Mouse (Mus musculus): ENCODE data around the gene Csn1s2b. TPM values are rescaled to one million over a fixed set of nuclear protein-coding genes. Genes with fewer than 3 reads are reported as not detected.
"Not testable (repeated sequence)": the region's sequence is repeated elsewhere in the genome, so short reads cannot be mapped to it uniquely, and the experiment has no call there.

Gene Csn1s2b
- polyA plus RNA-seq (2015; fragmentation: Nextera tagmentation; extraction: Ambion mirVana), result not detected in 2 replicates

GRCm38 (mm10) chr5:87807782-87808181 lies at the start of gene Csn1s2b:
TSS of gene Csn1s2b (plus strand) at chr5:87808082.
- Histone ChIP-seq H3K4me2 (ENCODE audit: low read length) (no peak within 1 kb of the TSS), H3K4me1 (replicated peaks; ENCODE audit: control insufficient read depth, insufficient read depth, low read length) (no peaks in the 10 kb centered on the region), H3K9ac (replicated peaks; ENCODE audit: low read depth, low read length) (no peak within 1 kb of the TSS), H3K36me3 (ENCODE audit: control insufficient read depth, insufficient read depth) (no peaks in the 10 kb centered on the region), H3K9me3 (ENCODE audit: control insufficient read depth, low read length) (no peaks in the 10 kb centered on the region), H3K27me3 (replicated peaks; ENCODE audit: control insufficient read depth, insufficient read depth, low read length) (no peaks in the 10 kb centered on the region), H3K4me3 (replicated peaks; ENCODE audit: low read length) (no peak within 1 kb of the TSS), H3K27ac (ENCODE audit: low read length) (no peak within 1 kb of the TSS)
- 91% methylated on average over 2 of the region's 2 CpGs for WGBS
- no peak for ATAC-seq

DNA sequence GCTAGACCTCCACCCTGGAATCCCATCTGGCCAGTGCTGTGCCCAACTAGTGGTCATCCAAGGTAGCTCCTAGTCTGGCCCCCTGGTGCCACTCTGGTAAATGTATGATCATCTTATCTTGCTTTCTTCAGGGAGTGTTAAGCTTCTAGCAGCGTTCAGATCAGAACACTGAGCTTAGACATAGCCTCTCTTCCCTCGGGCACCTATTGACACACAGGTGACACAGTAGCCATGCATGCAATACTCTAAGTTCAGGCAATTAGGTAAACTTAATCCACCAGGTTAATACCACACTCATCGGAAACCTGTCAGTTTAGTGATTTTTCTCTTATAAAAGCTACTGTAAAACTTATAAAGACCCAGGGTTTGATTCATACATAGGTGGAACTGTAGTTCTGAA lies 43.3 kb upstream of the Csn1s2b start:
- Histone ChIP-seq H3K4me3 (replicated peaks; ENCODE audit: low read length) (no peak overlapping the region), H3K27me3 (replicated peaks; ENCODE audit: control insufficient read depth, insufficient read depth, low read length) (no peaks in the 10 kb centered on the region), H3K27ac (ENCODE audit: low read length) (no peak overlapping the region), H3K9me3 (ENCODE audit: control insufficient read depth, low read length) (no peaks in the 10 kb centered on the region), H3K4me1 (replicated peaks; ENCODE audit: control insufficient read depth, insufficient read depth, low read length) (no peaks in the 10 kb centered on the region), H3K36me3 (ENCODE audit: control insufficient read depth, insufficient read depth) (no peaks in the 10 kb centered on the region), H3K9ac (replicated peaks; ENCODE audit: low read depth, low read length) (no peak overlapping the region), H3K4me2 (ENCODE audit: low read length) (no peak overlapping the region)
- WGBS, result 87% methylated on average over 3 of the region's 3 CpGs
- ATAC-seq, result no peak

GRCm38 (mm10) chr5:87772151-87772550 lies 35.7 kb upstream of the Csn1s2b start:
- H3K9ac ChIP-seq (replicated peaks; ENCODE audit: low read depth, low read length); H3K4me2 ChIP-seq (ENCODE audit: low read length); H3K36me3 ChIP-seq (ENCODE audit: control insufficient read depth, insufficient read depth); ATAC-seq; H3K27ac ChIP-seq (ENCODE audit: low read length); H3K27me3 ChIP-seq (replicated peaks; ENCODE audit: control insufficient read depth, insufficient read depth, low read length); H3K9me3 ChIP-seq (ENCODE audit: control insufficient read depth, low read length); H3K4me1 ChIP-seq (replicated peaks; ENCODE audit: control insufficient read depth, insufficient read depth, low read length); H3K4me3 ChIP-seq (replicated peaks; ENCODE audit: low read length): not testable (repeated sequence)
- 51% methylated on average over 2 of the region's 2 CpGs for WGBS

DNA sequence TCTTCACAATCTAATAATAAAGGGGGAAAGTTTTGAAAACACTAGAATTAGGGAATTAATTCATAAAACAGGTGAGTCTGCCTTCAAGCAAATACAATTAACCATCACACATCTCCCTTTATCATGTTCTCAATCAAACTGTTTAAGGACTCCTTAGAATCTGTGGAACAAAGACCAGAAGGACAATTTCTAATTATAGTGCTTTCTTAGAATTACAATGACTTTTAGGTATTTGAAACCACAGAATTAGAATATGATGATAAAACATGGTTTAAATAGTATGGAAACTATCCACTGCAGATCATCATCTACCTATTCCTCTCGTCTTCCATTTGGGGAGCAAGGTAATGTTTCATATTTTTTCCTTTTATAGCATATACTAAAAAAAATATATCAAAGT lies 33.6 kb upstream of the Csn1s2b start, which contains the start of gene Csn1s2a:
Gene Csn1s2a, plus strand, starts transcription at position 301 of the 400 bp plus-strand sequence.
- no peaks in the 10 kb centered on the region for H3K36me3 ChIP-seq (ENCODE audit: control insufficient read depth, insufficient read depth)
- H3K27me3 ChIP-seq (replicated peaks; ENCODE audit: control insufficient read depth, insufficient read depth, low read length), result no peaks in the 10 kb centered on the region
- H3K9me3 ChIP-seq (ENCODE audit: control insufficient read depth, low read length), result no peaks in the 10 kb centered on the region
- H3K4me1 ChIP-seq (replicated peaks; ENCODE audit: control insufficient read depth, insufficient read depth, low read length), result no peaks in the 10 kb centered on the region
- H3K9ac ChIP-seq (replicated peaks; ENCODE audit: low read depth, low read length), result no peak within 1 kb of the TSS
- ATAC-seq, result no peak
- 88% methylated on average over 1 of the region's 1 CpGs for WGBS
- H3K4me3 ChIP-seq (replicated peaks; ENCODE audit: low read length), result no peak within 1 kb of the TSS
- H3K4me2 ChIP-seq (ENCODE audit: low read length), result no peak within 1 kb of the TSS
- H3K27ac ChIP-seq (ENCODE audit: low read length), result no peak within 1 kb of the TSS

- no peak overlapping the region for H3K4me3 ChIP-seq (replicated peaks; ENCODE audit: low read length)
- no peak for ATAC-seq
- no peaks in the 10 kb centered on the region for H3K9me3 ChIP-seq (ENCODE audit: control insufficient read depth, low read length)
- H3K27ac ChIP-seq (ENCODE audit: low read length), result no peak overlapping the region
- H3K4me1 ChIP-seq (replicated peaks; ENCODE audit: control insufficient read depth, insufficient read depth, low read length), result no peaks in the 10 kb centered on the region
- H3K9ac ChIP-seq (replicated peaks; ENCODE audit: low read depth, low read length), result no peak overlapping the region
- H3K36me3 ChIP-seq (ENCODE audit: control insufficient read depth, insufficient read depth), result no peaks in the 10 kb centered on the region
- H3K4me2 ChIP-seq (ENCODE audit: low read length), result no peak overlapping the region
- 62% methylated on average over 4 of the region's 4 CpGs for WGBS
- H3K27me3 ChIP-seq (replicated peaks; ENCODE audit: control insufficient read depth, insufficient read depth, low read length), result no peaks in the 10 kb centered on the region
Measured at GRCm38 (mm10) chr5:87782731-87783130, 25.2 kb upstream of the Csn1s2b start.

- 45% methylated on average over 2 of the region's 2 CpGs for WGBS
Measured at GRCm38 (mm10) chr5:87809253-87809652, 1.4 kb downstream of the Csn1s2b start.

DNA sequence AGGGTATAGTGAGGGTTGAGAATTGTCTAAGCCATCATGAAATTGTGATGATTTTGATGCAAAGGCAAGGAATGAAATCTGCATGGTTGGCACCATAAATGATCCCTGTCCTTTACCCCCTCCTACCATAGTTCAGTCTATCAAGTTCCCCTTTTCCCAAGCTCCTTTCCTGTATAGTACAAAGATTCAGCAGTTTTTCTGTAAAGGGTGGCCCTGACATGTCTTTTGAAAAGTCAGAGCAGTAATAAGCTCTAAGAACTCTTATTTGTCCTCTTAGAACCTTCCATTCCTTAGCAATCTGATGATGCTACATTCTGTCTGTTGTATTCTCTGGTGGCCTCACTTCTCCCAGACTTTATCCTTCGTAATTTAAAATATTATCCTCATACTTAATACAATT lies 17.5 kb downstream of the Csn1s2b start, which contains the start of gene Prr27:
Gene Prr27, plus strand, starts transcription at position 301 of the 400 bp plus-strand sequence.
- Histone ChIP-seq H3K9ac (replicated peaks; ENCODE audit: low read depth, low read length) (no peak within 1 kb of the TSS), H3K4me1 (replicated peaks; ENCODE audit: control insufficient read depth, insufficient read depth, low read length) (no peaks in the 10 kb centered on the region), H3K4me3 (replicated peaks; ENCODE audit: low read length) (no peak within 1 kb of the TSS), H3K27me3 (replicated peaks; ENCODE audit: control insufficient read depth, insufficient read depth, low read length) (no peaks in the 10 kb centered on the region), H3K27ac (ENCODE audit: low read length) (no peak within 1 kb of the TSS), H3K4me2 (ENCODE audit: low read length) (no peak within 1 kb of the TSS), H3K9me3 (ENCODE audit: control insufficient read depth, low read length) (no peaks in the 10 kb centered on the region), H3K36me3 (ENCODE audit: control insufficient read depth, insufficient read depth) (no peaks in the 10 kb centered on the region)
- 78% methylated on average over 1 of the region's 1 CpGs for WGBS
- ATAC-seq, result no peak

More at GRCm38 (mm10) chr5:87809253-87809652, 1.4 kb downstream of the Csn1s2b start:
- Histone ChIP-seq H3K4me1 (replicated peaks; ENCODE audit: control insufficient read depth, insufficient read depth, low read length) (no peaks in the 10 kb centered on the region), H3K36me3 (ENCODE audit: control insufficient read depth, insufficient read depth) (no peaks in the 10 kb centered on the region), H3K4me2 (ENCODE audit: low read length) (no peak overlapping the region), H3K4me3 (replicated peaks; ENCODE audit: low read length) (no peak overlapping the region), H3K9me3 (ENCODE audit: control insufficient read depth, low read length) (no peaks in the 10 kb centered on the region), H3K27ac (ENCODE audit: low read length) (no peak overlapping the region), H3K9ac (replicated peaks; ENCODE audit: low read depth, low read length) (no peak overlapping the region), H3K27me3 (replicated peaks; ENCODE audit: control insufficient read depth, insufficient read depth, low read length) (no peaks in the 10 kb centered on the region)
- ATAC-seq, result no peak

- no peaks in the 10 kb centered on the region for H3K4me1 ChIP-seq (replicated peaks; ENCODE audit: control insufficient read depth, insufficient read depth, low read length)
- no peak overlapping the region for H3K27ac ChIP-seq (ENCODE audit: low read length)
- WGBS, result 86% methylated on average over 3 of the region's 3 CpGs
- no peak overlapping the region for H3K4me3 ChIP-seq (replicated peaks; ENCODE audit: low read length)
- ATAC-seq, result no peak
- H3K9ac ChIP-seq (replicated peaks; ENCODE audit: low read depth, low read length), result no peak overlapping the region
- H3K36me3 ChIP-seq (ENCODE audit: control insufficient read depth, insufficient read depth), result no peaks in the 10 kb centered on the region
- H3K9me3 ChIP-seq (ENCODE audit: control insufficient read depth, low read length), result no peaks in the 10 kb centered on the region
- no peaks in the 10 kb centered on the region for H3K27me3 ChIP-seq (replicated peaks; ENCODE audit: control insufficient read depth, insufficient read depth, low read length)
- no peak overlapping the region for H3K4me2 ChIP-seq (ENCODE audit: low read length)
Measured at GRCm38 (mm10) chr5:87855136-87855716, 47.3 kb downstream of the Csn1s2b start.

DNA sequence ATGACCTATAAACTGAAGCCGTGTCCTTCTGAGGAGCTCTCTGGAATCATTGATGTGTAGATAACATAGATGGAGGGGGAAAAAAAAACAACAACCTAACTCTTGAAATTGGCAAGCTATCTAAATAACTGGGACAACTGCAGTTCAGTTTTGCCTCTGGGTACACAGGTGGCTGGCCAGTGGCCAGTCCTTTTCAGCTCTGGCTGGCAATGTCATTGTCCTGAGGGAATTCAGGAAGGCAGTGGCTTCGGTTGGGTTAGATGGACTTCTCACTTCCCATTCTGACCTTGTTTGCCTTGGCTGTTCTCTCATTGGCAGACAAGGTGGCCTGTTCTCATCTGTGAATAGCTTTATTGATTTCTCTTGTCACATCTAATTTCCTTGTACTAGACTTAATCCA lies 62.2 kb downstream of the Csn1s2b start:
- Histone ChIP-seq H3K4me3 (replicated peaks; ENCODE audit: low read length) (no peak overlapping the region), H3K4me2 (ENCODE audit: low read length) (no peak overlapping the region), H3K9me3 (ENCODE audit: control insufficient read depth, low read length) (no peaks in the 10 kb centered on the region), H3K27ac (ENCODE audit: low read length) (no peak overlapping the region), H3K36me3 (ENCODE audit: control insufficient read depth, insufficient read depth) (no peaks in the 10 kb centered on the region), H3K4me1 (replicated peaks; ENCODE audit: control insufficient read depth, insufficient read depth, low read length) (no peaks in the 10 kb centered on the region), H3K27me3 (replicated peaks; ENCODE audit: control insufficient read depth, insufficient read depth, low read length) (no peaks in the 10 kb centered on the region), H3K9ac (replicated peaks; ENCODE audit: low read depth, low read length) (no peak overlapping the region)
- no peak for ATAC-seq
- 66% methylated on average over 2 of the region's 2 CpGs for WGBS

- 30% methylated on average over 4 of the region's 4 CpGs for WGBS
- no peak overlapping the region for H3K4me2 ChIP-seq (ENCODE audit: low read length)
Measured at GRCm38 (mm10) chr5:87871423-87871822, 63.5 kb downstream of the Csn1s2b start.

More at GRCm38 (mm10) chr5:87871423-87871822, 63.5 kb downstream of the Csn1s2b start:
- H3K27me3 ChIP-seq (replicated peaks; ENCODE audit: control insufficient read depth, insufficient read depth, low read length), result no peaks in the 10 kb centered on the region
- H3K4me1 ChIP-seq (replicated peaks; ENCODE audit: control insufficient read depth, insufficient read depth, low read length), result no peaks in the 10 kb centered on the region
- no peak overlapping the region for H3K4me3 ChIP-seq (replicated peaks; ENCODE audit: low read length)
- H3K27ac ChIP-seq (ENCODE audit: low read length), result no peak overlapping the region
- H3K9me3 ChIP-seq (ENCODE audit: control insufficient read depth, low read length), result no peaks in the 10 kb centered on the region
- H3K9ac ChIP-seq (replicated peaks; ENCODE audit: low read depth, low read length), result no peak overlapping the region
- H3K36me3 ChIP-seq (ENCODE audit: control insufficient read depth, insufficient read depth), result no peaks in the 10 kb centered on the region
- ATAC-seq, result no peak
